Mouse (Mus musculus): Measurements from ENCODE around the gene Mok. TPM values are rescaled to one million over a fixed set of nuclear protein-coding genes. Genes with fewer than 3 reads are reported as not detected.

Mok gene
- polyA plus RNA-seq, 1 experiment from 2014 or later, result 2.9 TPM

DNA sequence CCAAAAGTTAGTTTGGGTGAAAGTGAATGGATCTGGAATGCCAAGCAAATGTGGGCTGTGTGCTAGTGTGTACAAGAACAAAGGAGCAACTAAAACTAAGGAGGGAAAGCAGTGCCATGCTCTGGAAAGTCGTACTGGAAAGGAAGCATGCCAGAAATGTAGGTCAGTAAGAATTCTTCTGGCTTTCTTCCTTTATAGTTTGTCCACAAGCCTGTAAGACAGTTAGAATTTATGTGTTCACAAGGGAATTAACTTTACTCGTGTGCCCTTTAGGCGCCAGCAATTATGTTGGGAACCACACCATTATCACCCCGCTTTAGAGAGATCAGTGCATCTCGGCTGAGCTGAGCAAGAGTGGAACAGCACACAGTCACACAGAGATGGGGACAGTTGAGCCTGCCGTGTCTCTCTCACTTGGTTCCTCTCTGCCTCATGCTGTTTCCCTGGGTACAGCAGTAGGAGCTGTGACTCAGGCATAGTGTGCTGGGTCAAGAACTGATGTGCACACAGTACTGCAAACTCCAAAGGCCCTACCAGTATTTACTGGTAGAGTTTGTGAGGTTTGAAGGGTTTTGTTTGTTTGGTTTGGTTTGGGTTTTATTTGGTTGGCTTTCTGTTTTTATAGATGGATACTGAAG, 71.0 kb downstream of the Mok start:
- no peaks in the 10 kb centered on the region for H3K9me3 ChIP-seq (ENCODE audit: control insufficient read depth, low read length)
- H3K4me2 ChIP-seq (ENCODE audit: low read depth, low read length), result no peak overlapping the region
- H3K4me3 ChIP-seq (ENCODE audit: low read length), result no peak overlapping the region
- no peak overlapping the region for H3K27ac ChIP-seq (ENCODE audit: low read length)
- no peaks in the 10 kb centered on the region for H3K27me3 ChIP-seq (replicated peaks; ENCODE audit: control insufficient read depth, insufficient read depth, low read length)
- H3K4me1 ChIP-seq (ENCODE audit: control insufficient read depth, insufficient read depth, low read length), result no peaks in the 10 kb centered on the region
- 63% methylated on average over 6 of the region's 6 CpGs for WGBS
- no peaks in the 10 kb centered on the region for H3K36me3 ChIP-seq (ENCODE audit: control insufficient read depth, insufficient read depth, low read length)
- no peak for ATAC-seq
- no peak overlapping the region for H3K9ac ChIP-seq (ENCODE audit: low read depth, low read length)

DNA sequence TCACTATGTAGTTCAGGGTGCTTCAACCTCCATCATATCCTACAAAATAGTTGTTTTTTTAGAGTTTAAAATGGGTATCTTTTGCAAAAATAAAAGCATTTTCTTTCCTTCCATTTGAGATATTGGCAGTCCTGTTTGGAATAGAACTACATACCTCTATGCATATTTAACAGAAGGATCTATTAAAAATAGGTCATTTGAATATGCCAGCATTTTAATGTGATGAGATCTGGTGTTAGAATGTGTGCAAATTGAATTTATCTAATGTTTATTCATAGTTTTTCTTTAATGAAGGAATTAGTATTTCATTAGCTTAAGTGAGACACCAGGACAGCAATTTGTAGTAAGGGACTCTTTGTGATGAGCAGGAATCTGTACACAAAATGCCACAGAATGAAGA, 72.2 kb downstream of the Mok start:
- Histone ChIP-seq H3K27me3 (replicated peaks; ENCODE audit: control insufficient read depth, insufficient read depth, low read length) (no peaks in the 10 kb centered on the region), H3K4me2 (ENCODE audit: low read depth, low read length) (no peak overlapping the region), H3K27ac (ENCODE audit: low read length) (no peak overlapping the region), H3K9ac (ENCODE audit: low read depth, low read length) (no peak overlapping the region; the same call in 1 of the 2 replicates), H3K36me3 (ENCODE audit: control insufficient read depth, insufficient read depth, low read length) (no peaks in the 10 kb centered on the region), H3K9me3 (ENCODE audit: control insufficient read depth, low read length) (no peaks in the 10 kb centered on the region), H3K4me3 (ENCODE audit: low read length) (no peak overlapping the region), H3K4me1 (ENCODE audit: control insufficient read depth, insufficient read depth, low read length) (no peaks in the 10 kb centered on the region)
- no peak for ATAC-seq

DNA sequence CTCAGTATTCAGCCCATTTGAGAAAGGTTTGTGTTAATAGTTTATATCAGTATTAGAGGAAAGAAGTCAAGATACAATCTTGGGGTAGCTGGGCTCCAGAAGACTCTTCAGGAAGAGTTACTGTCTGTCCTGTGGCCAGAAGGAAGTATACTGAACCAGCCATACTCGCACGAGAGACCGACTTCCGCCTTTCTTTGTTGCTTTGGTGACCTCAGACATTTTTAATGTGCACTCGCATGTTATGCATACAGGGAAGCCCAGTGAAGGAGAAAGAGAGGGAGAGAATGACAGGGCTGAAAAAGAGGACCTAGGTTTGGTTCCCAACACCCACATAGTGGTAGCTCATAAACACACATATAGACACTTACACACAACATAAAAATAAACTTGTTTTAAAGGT, 76.2 kb downstream of the Mok start:
- Histone ChIP-seq H3K9ac (ENCODE audit: low read depth, low read length) (no peak overlapping the region), H3K9me3 (ENCODE audit: control insufficient read depth, low read length) (no peaks in the 10 kb centered on the region), H3K36me3 (ENCODE audit: control insufficient read depth, insufficient read depth, low read length) (no peaks in the 10 kb centered on the region), H3K27me3 (replicated peaks; ENCODE audit: control insufficient read depth, insufficient read depth, low read length) (no peaks in the 10 kb centered on the region), H3K27ac (ENCODE audit: low read length) (no peak overlapping the region), H3K4me2 (ENCODE audit: low read depth, low read length) (no peak overlapping the region), H3K4me1 (ENCODE audit: control insufficient read depth, insufficient read depth, low read length) (no peaks in the 10 kb centered on the region), H3K4me3 (ENCODE audit: low read length) (no peak overlapping the region)
- ATAC-seq, result no peak
- WGBS, result 82% methylated on average over 5 of the region's 5 CpGs

DNA sequence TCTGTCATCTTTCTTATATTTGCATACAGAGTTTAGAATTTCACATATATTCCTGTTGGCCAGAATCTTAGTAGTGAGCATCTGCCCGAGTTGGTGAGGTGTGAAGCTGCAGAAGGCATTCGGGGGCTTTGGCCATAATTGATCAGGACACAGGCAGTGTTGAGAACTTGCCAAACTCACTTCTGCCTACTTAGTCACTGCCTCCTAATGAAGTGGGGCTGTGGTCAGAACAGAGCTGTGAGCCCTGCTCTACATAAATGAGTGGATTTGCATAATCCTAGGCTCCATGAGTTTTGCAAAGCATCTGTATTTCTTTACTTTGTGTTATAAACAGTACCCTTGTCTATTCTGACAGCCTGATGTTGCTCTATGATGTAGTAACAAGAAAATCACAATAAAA, 78.4 kb downstream of the Mok start:
- H3K27ac ChIP-seq (ENCODE audit: low read length), result no peak overlapping the region
- H3K9me3 ChIP-seq (ENCODE audit: control insufficient read depth, low read length), result no peaks in the 10 kb centered on the region
- no peaks in the 10 kb centered on the region for H3K36me3 ChIP-seq (ENCODE audit: control insufficient read depth, insufficient read depth, low read length)
- ATAC-seq, result no peak
- H3K4me1 ChIP-seq (ENCODE audit: control insufficient read depth, insufficient read depth, low read length), result no peaks in the 10 kb centered on the region
- H3K4me2 ChIP-seq (ENCODE audit: low read depth, low read length), result no peak overlapping the region
- H3K9ac ChIP-seq (ENCODE audit: low read depth, low read length), result no peak overlapping the region
- WGBS, result 81% methylated on average over 2 of the region's 2 CpGs
- H3K4me3 ChIP-seq (ENCODE audit: low read length), result no peak overlapping the region
- H3K27me3 ChIP-seq (replicated peaks; ENCODE audit: control insufficient read depth, insufficient read depth, low read length), result no peaks in the 10 kb centered on the region

DNA sequence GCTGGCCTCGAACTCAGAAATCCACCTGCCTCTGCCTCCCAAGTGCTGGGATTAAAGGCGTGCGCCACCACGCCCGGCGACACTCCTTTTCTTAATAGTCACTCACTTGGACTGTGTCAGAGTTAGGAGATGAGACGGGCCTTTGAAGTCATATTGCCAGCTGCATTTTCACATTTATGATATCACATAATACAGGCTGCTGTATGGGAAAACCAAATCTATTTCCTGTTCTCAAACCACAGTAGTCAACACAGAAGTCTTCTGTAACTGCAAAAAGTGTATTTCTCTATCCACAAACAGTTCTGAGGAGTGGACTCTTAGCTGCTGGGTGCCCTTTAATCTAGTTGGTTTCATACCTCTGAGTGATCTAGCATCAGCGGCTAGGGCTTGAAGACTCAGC, 81.8 kb downstream of the Mok start:
- H3K4me3 ChIP-seq (ENCODE audit: low read length), result no peak overlapping the region
- no peak overlapping the region for H3K27ac ChIP-seq (ENCODE audit: low read length)
- 93% methylated on average over 7 of the region's 8 CpGs for WGBS
- H3K36me3 ChIP-seq (ENCODE audit: control insufficient read depth, insufficient read depth, low read length), result no peaks in the 10 kb centered on the region
- H3K27me3 ChIP-seq (replicated peaks; ENCODE audit: control insufficient read depth, insufficient read depth, low read length), result no peaks in the 10 kb centered on the region
- H3K9me3 ChIP-seq (ENCODE audit: control insufficient read depth, low read length), result no peaks in the 10 kb centered on the region
- no peaks in the 10 kb centered on the region for H3K4me1 ChIP-seq (ENCODE audit: control insufficient read depth, insufficient read depth, low read length)
- no peak overlapping the region for H3K9ac ChIP-seq (ENCODE audit: low read depth, low read length)
- H3K4me2 ChIP-seq (ENCODE audit: low read depth, low read length), result no peak overlapping the region
- ATAC-seq, result no peak

Other genes starting within 250 kb of the Mok start
- 32.5 and 36.1 TPM in 2 replicates for gene Dync1h1, start 239.5 kb downstream of the Mok start, polyA plus RNA-seq (2015; fragmentation: Nextera tagmentation; extraction: Ambion mirVana)
- not detected in 2 replicates for gene 1700001K19Rik, start 158.3 kb downstream of the Mok start, polyA plus RNA-seq (2015; fragmentation: Nextera tagmentation; extraction: Ambion mirVana)
- gene Hsp90aa1, start 138.2 kb downstream of the Mok start, polyA plus RNA-seq (2015; fragmentation: Nextera tagmentation; extraction: Ambion mirVana), result 679 and 790 TPM in 2 replicates
- gene Wdr20, start 103.0 kb downstream of the Mok start, polyA plus RNA-seq (2015; fragmentation: Nextera tagmentation; extraction: Ambion mirVana), result 21.1 and 21.7 TPM in 2 replicates
- gene Zfp839, start 9.3 kb upstream of the Mok start, polyA plus RNA-seq (2015; fragmentation: Nextera tagmentation; extraction: Ambion mirVana), result 3.7 and 4.9 TPM in 2 replicates
- 65.0 and 72.7 TPM in 2 replicates for gene Cinp, start 48.2 kb upstream of the Mok start, polyA plus RNA-seq (2015; fragmentation: Nextera tagmentation; extraction: Ambion mirVana)
- gene Tecpr2, start 48.3 kb upstream of the Mok start, polyA plus RNA-seq (2015; fragmentation: Nextera tagmentation; extraction: Ambion mirVana), result 2.2 and 2.4 TPM in 2 replicates
- 32.2 and 33.6 TPM in 2 replicates for gene Ankrd9, start 138.1 kb upstream of the Mok start, polyA plus RNA-seq (2015; fragmentation: Nextera tagmentation; extraction: Ambion mirVana)
- gene Rcor1, start 198.4 kb upstream of the Mok start, polyA plus RNA-seq (2015; fragmentation: Nextera tagmentation; extraction: Ambion mirVana), result 6.9 and 7.9 TPM in 2 replicates

All from intestine, embryonic 16.5 days (tissue).